Mouse (Mus musculus) liver, embryonic 14.5 days (tissue): ENCODE data around the gene Itpkb. TPM values are rescaled to one million over a fixed set of nuclear protein-coding genes. Genes with fewer than 3 reads are reported as not detected.
A peak's percentile ranks its signal among the peaks of the same experiment; 100 is the strongest.

Source experiments
- ATAC-seq: fragments of 200-750 bp; cut with Nextera tagmentation; 2 replicates; pipeline ENCODE4 v1.8.0; 2017; ENCODE audit warnings: moderate number of reproducible peaks, mild to moderate bottlenecking, moderate library complexity; ENCODE audit not compliant: insufficient read depth
- DNase-seq, 3 experiments: peaks; one replicate each; pipeline ENCODE4 v3.0.0-alpha.2; 2012 to 2013; ENCODE audit warnings: low read depth in 3 of 3, low spot score in 3 of 3
- H3K27ac ChIP-seq: fragments of 300-500 bp; sonication (generic); 2 replicates; pipeline ENCODE4 v1.5.1; 2014; ENCODE audit warnings: moderate library complexity, mild to moderate bottlenecking, control low read depth, inconsistent platforms
- H3K27me3 ChIP-seq: fragments of 300-500 bp; sonication (generic); 2 replicates; pipeline ENCODE4 v1.6.1; 2014; ENCODE audit warnings: mild to moderate bottlenecking, low read length, moderate library complexity; ENCODE audit not compliant: control insufficient read depth, insufficient read depth
- H3K36me3 ChIP-seq: fragments of 300-500 bp; sonication (generic); replicated peaks from 2 replicates; pipeline ENCODE4 v1.6.1; 2014; ENCODE audit warnings: low read depth; ENCODE audit not compliant: control insufficient read depth, insufficient read depth
- H3K4me1 ChIP-seq, 2 experiments: fragments of 200-500 bp in 1 of 2; fragments of 300-500 bp in 1 of 2; sonication (generic) in 1 of 2; replicated peaks; 2 replicates each; pipeline ENCODE4 v1.6.1; 2012 to 2014; ENCODE audit warnings: antibody characterized with exemption in 1 of 2, inconsistent platforms in 1 of 2, low read length in 1 of 2; ENCODE audit not compliant: control insufficient read depth in 2 of 2, insufficient read depth in 2 of 2
- H3K4me2 ChIP-seq: fragments of 300-500 bp; sonication (generic); 2 replicates; pipeline ENCODE4 v1.6.1; 2014; ENCODE audit warnings: low read depth, mild to moderate bottlenecking, control low read depth, moderate library complexity
- H3K4me3 ChIP-seq, 2 experiments: fragments of 200-500 bp in 1 of 2; fragments of 300-500 bp in 1 of 2; sonication (generic) in 1 of 2; 2 replicates each; pipeline ENCODE4 v1.5.1; 2012 to 2014; ENCODE audit warnings: low read depth in 2 of 2, low read length in 2 of 2, mild to moderate bottlenecking in 2 of 2, control low read depth in 1 of 2, inconsistent platforms in 1 of 2, moderate library complexity in 1 of 2; ENCODE audit not compliant: insufficient read depth in 1 of 2
- H3K9ac ChIP-seq: fragments of 300-500 bp; sonication (generic); replicated peaks from 2 replicates; pipeline ENCODE4 v1.6.1; 2014; ENCODE audit warnings: mild to moderate bottlenecking, control low read depth, moderate library complexity
- H3K9me3 ChIP-seq: fragments of 300-500 bp; sonication (generic); 2 replicates; pipeline ENCODE4 v1.6.1; 2016; ENCODE audit warnings: low read length, mixed read lengths; ENCODE audit not compliant: control insufficient read depth
- CTCF ChIP-seq: IDR thresholded peaks from 2 replicates; pipeline ENCODE4 v1.5.1; 2016; ENCODE audit warnings: antibody characterized with exemption, low read depth, control low read depth
- EP300 ChIP-seq: IDR thresholded peaks from 2 replicates; pipeline ENCODE4 v1.6.1; 2016; ENCODE audit warnings: antibody characterized with exemption, low read depth
- WGBS: fragments of 180-500 bp; shearing (Covaris S2); extraction: QIAGEN DNeasy Blood & Tissue Kit; methylation state at CpG from one replicate; pipeline ENCODE4 v1.1.7; 2014; ENCODE audit not compliant: insufficient replicate concordance; 5-methylcytosine and 5-hydroxymethylcytosine counted together
- polyA plus RNA-seq, 2 experiments: library from polyadenylated mRNA; depleted of rRNA in 1 of 2; stranded (reverse) in 1 of 2; unstranded in 1 of 2; fragments of >200 nt; fragmentation: Nextera tagmentation in 1 of 2; extraction: Ambion mirVana in 1 of 2; gene quantifications; 2 replicates each; pipeline versions ENCODE4 v1.2.1 to v1.2.3; 2012 to 2014

Itpkb gene
- polyA plus RNA-seq, 2 experiments = 0.52 to 1.3 TPM

GRCm38 (mm10) chr1:180421165-180421909, 91.1 kb downstream of the Itpkb start:
- Histone ChIP-seq H3K9ac (no peak overlapping the region), H3K4me1 (no peaks in the 10 kb centered on the region), H3K9me3 (no peaks in the 10 kb centered on the region), H3K27me3 (no peaks in the 10 kb centered on the region), H3K36me3 (no peaks in the 10 kb centered on the region), H3K27ac (no peak overlapping the region), H3K4me2 (no peak overlapping the region), H3K4me3 (no peak overlapping the region)
- ATAC-seq (no peak), DNase-seq (no peak)
- 69% methylated on average over 25 of the region's 25 CpGs for WGBS
- TF ChIP-seq EP300 (no peak), CTCF (no peak)

- Histone ChIP-seq H3K4me3 (no peak overlapping the region), H3K9ac (no peak overlapping the region), H3K9me3 (no peaks in the 10 kb centered on the region), H3K4me2 (no peak overlapping the region), H3K36me3 (no peaks in the 10 kb centered on the region), H3K27ac (no peak overlapping the region), H3K27me3 (no peaks in the 10 kb centered on the region), H3K4me1 (no peaks in the 10 kb centered on the region)
- WGBS = 44% methylated on average over 11 of the region's 11 CpGs
- 0 out of 2 replicates have a peak, but pooled peaks have one; percentile 34 for ATAC-seq
- TF ChIP-seq CTCF = peak; percentile 86
- TF ChIP-seq EP300 = no peak
- DNase-seq = peak in 2 of 3 experiments; percentile 27 to 30
Observed at GRCm38 (mm10) chr1:180422076-180422828, 92.0 kb downstream of the Itpkb start.

- 30% methylated on average over 16 of the region's 16 CpGs for WGBS
- H3K4me1 ChIP-seq = 0 out of 4 replicates have a peak, but pooled peaks cover 0 to 2% of the 10 kb centered on the region in 2 experiments
- no peak overlapping the region for H3K4me2 ChIP-seq
- DNase-seq (no peak), ATAC-seq (no peak)
- no peak overlapping the region for H3K27ac ChIP-seq
- H3K36me3 ChIP-seq = no peaks in the 10 kb centered on the region
- no peak for TF ChIP-seq EP300
- no peak for TF ChIP-seq CTCF
- H3K27me3 ChIP-seq = no peaks in the 10 kb centered on the region
- no peak overlapping the region for H3K4me3 ChIP-seq
- no peaks in the 10 kb centered on the region for H3K9me3 ChIP-seq
- H3K9ac ChIP-seq = no peak overlapping the region
Observed at GRCm38 (mm10) chr1:180423008-180423639, 92.8 kb downstream of the Itpkb start.

- TF ChIP-seq CTCF (no peak), EP300 (no peak)
- no peak overlapping the region for H3K4me2 ChIP-seq
- ATAC-seq (no peak), DNase-seq (no peak)
- no peaks in the 10 kb centered on the region for H3K9me3 ChIP-seq
- H3K4me3 ChIP-seq = no peak overlapping the region
- H3K36me3 ChIP-seq = no peaks in the 10 kb centered on the region
- no peak overlapping the region for H3K9ac ChIP-seq
- 0 out of 4 replicates have a peak, but pooled peaks cover 0 to 2% of the 10 kb centered on the region in 2 experiments for H3K4me1 ChIP-seq
- no peaks in the 10 kb centered on the region for H3K27me3 ChIP-seq
- 57% methylated on average over 3 of the region's 3 CpGs for WGBS
- no peak overlapping the region for H3K27ac ChIP-seq
Observed at GRCm38 (mm10) chr1:180423931-180424330, 93.6 kb downstream of the Itpkb start.

GRCm38 (mm10) chr1:180426405-180426804, 96.1 kb downstream of the Itpkb start:
- Histone ChIP-seq H3K36me3 (no peaks in the 10 kb centered on the region), H3K27ac (no peak overlapping the region), H3K27me3 (no peaks in the 10 kb centered on the region), H3K4me3 (no peak overlapping the region), H3K9ac (no peak overlapping the region), H3K4me1 (0 out of 4 replicates have a peak, but pooled peaks cover 0 to 2% of the 10 kb centered on the region in 2 experiments), H3K4me2 (no peak overlapping the region), H3K9me3 (no peaks in the 10 kb centered on the region)
- no peak for TF ChIP-seq EP300
- WGBS = 69% methylated on average over 6 of the region's 6 CpGs
- DNase-seq (no peak), ATAC-seq (no peak)
